Mouse (Mus musculus): ENCODE data around the gene Yipf1. TPM values are rescaled to one million over a fixed set of nuclear protein-coding genes. Genes with fewer than 3 reads are reported as not detected.
"Not testable (repeated sequence)": the region's sequence is repeated elsewhere in the genome, so short reads cannot be mapped to it uniquely, and the experiment has no call there.

Yipf1 gene
- polyA plus RNA-seq, 1 experiment from 2014 or later, result 69.0 TPM

DNA sequence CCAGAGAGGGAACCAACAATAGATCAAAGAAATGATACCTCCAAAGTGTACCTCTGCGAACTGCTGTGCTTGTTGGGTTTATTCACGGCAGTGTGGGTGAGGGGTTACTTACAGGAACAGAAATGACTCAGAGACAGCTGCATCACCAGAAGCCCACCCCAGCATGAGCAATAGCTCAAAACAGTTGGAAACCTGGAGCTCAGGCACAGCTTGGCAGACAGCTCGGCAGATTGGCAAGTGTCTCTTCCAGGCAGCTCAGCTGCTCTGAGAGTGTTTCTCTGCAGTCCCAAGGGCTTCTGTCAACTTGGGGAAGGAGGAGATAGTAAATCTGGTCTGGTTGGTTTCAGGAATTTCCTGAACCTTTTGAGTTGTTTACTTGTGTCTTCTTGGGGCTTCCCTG is 44.3 kb downstream of the Yipf1 start:
- H3K4me1 ChIP-seq (replicated peaks; ENCODE audit: control insufficient read depth, insufficient read depth, low read length), result no peaks in the 10 kb centered on the region
- peaks cover 7% of the 10 kb centered on the region; the same call in 1 of the 2 replicates for H3K36me3 ChIP-seq (replicated peaks; ENCODE audit: control insufficient read depth, insufficient read depth)
- H3K4me2 ChIP-seq (replicated peaks), result no peak overlapping the region
- DNase-seq (ENCODE audit: low spot score), result no peak
- H3K4me3 ChIP-seq (replicated peaks; ENCODE audit: low read length), result no peak overlapping the region
- H3K27ac ChIP-seq, result no peak overlapping the region
- H3K27me3 ChIP-seq (ENCODE audit: control insufficient read depth, insufficient read depth, low read length), result no peaks in the 10 kb centered on the region
- H3K9ac ChIP-seq, result no peak overlapping the region
- ATAC-seq (ENCODE audit: low FRiP score), result no peak
- WGBS, result 80% methylated on average over 3 of the region's 3 CpGs
- H3K9me3 ChIP-seq (ENCODE audit: control insufficient read depth, low read length), result no peaks in the 10 kb centered on the region

DNA sequence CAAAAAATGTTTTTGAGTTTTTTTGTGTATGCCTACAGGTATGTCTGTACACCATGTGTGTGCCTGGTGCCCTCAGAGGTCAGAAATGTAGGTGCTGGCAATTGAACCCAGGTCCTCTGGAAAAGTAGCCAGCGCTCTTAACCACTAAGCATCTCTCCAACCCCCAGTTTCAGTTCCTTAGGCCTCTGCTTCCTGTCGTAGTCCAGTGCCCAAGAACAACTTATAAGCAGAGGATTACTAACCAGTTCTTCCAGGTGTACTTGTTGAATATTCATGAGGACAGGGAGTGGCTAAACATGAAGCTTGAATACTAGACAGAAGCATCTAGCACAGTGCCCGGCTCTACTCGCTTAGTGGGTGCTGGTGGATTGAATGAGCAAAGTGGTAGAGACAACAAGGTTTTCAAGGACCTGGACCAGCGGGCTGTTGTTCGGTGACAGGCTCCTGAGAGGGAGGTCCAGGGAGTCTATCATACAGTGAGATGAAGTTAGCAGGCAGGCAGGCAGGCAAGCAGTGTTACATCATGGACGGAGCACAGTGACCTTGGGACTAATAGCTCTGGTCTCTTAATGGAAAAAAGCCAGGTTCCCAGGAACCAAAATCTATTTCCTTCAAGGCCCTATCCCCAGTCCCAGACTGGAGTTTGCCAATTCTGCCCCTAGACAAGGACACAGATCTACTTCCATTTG is 46.4 kb downstream of the Yipf1 start:
- no peaks in the 10 kb centered on the region for H3K27me3 ChIP-seq (ENCODE audit: control insufficient read depth, insufficient read depth, low read length)
- DNase-seq (ENCODE audit: low spot score) (no peak), ATAC-seq (ENCODE audit: low FRiP score) (no peak)
- H3K4me1 ChIP-seq (replicated peaks; ENCODE audit: control insufficient read depth, insufficient read depth, low read length), result no peaks in the 10 kb centered on the region
- H3K27ac ChIP-seq, result no peak overlapping the region
- 87% methylated on average over 7 of the region's 7 CpGs for WGBS
- no peak overlapping the region for H3K4me3 ChIP-seq (replicated peaks; ENCODE audit: low read length)
- H3K9ac ChIP-seq, result no peak overlapping the region
- no peaks in the 10 kb centered on the region for H3K9me3 ChIP-seq (ENCODE audit: control insufficient read depth, low read length)
- no peak overlapping the region for H3K4me2 ChIP-seq (replicated peaks)
- peaks cover 7% of the 10 kb centered on the region; the same call in 1 of the 2 replicates for H3K36me3 ChIP-seq (replicated peaks; ENCODE audit: control insufficient read depth, insufficient read depth)

- H3K27ac ChIP-seq, result no peak overlapping the region
- no peaks in the 10 kb centered on the region for H3K27me3 ChIP-seq (ENCODE audit: control insufficient read depth, insufficient read depth, low read length)
- no peaks in the 10 kb centered on the region for H3K9me3 ChIP-seq (ENCODE audit: control insufficient read depth, low read length)
- no peaks in the 10 kb centered on the region for H3K4me1 ChIP-seq (replicated peaks; ENCODE audit: control insufficient read depth, insufficient read depth, low read length)
- H3K9ac ChIP-seq, result no peak overlapping the region
- no peak overlapping the region for H3K4me2 ChIP-seq (replicated peaks)
- H3K36me3 ChIP-seq (replicated peaks; ENCODE audit: control insufficient read depth, insufficient read depth), result peaks cover 7% of the 10 kb centered on the region; the same call in 1 of the 2 replicates
- WGBS, result 39% methylated on average over 4 of the region's 4 CpGs
- DNase-seq (ENCODE audit: low spot score) (no peak), ATAC-seq (ENCODE audit: low FRiP score) (no peak)
- H3K4me3 ChIP-seq (replicated peaks; ENCODE audit: low read length), result no peak overlapping the region
Measured at GRCm38 (mm10) chr4:107362755-107363154, 48.6 kb downstream of the Yipf1 start.

- ATAC-seq (ENCODE audit: low FRiP score), result no peak
- 77% methylated on average over 6 of the region's 6 CpGs for WGBS
- no peaks in the 10 kb centered on the region for H3K27me3 ChIP-seq (ENCODE audit: control insufficient read depth, insufficient read depth, low read length)
Measured at GRCm38 (mm10) chr4:107363573-107363972, 49.4 kb downstream of the Yipf1 start.

DNA sequence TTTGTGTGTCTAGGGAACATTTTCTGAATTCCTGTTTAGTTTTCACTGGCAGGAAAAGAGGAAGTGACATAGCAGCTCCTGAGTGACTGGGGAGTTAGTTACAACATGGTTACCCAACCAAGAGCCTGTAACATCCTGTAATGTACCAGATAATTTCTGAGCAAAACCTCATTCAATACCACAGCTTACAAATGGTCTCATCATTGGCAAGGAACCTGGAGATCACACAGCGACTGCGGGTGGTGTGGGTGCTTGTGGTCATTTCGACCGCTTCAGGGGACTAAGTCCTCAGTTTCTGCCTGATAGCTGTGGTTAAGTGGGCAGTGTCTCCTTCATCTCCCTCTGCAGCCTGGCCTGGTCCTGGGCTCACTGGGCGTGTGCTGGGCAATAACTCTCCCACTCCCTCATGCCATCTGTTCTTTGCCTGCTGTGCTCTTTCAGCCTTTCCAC is 50.1 kb downstream of the Yipf1 start:
- Histone ChIP-seq H3K9ac (no peak overlapping the region), H3K4me1 (replicated peaks; ENCODE audit: control insufficient read depth, insufficient read depth, low read length) (peaks cover 7% of the 10 kb centered on the region; the same call in 1 of the 2 replicates), H3K27ac (no peak overlapping the region), H3K36me3 (replicated peaks; ENCODE audit: control insufficient read depth, insufficient read depth) (peaks cover 7% of the 10 kb centered on the region; the same call in 1 of the 2 replicates), H3K9me3 (ENCODE audit: control insufficient read depth, low read length) (no peaks in the 10 kb centered on the region), H3K4me3 (replicated peaks; ENCODE audit: low read length) (no peak overlapping the region), H3K27me3 (ENCODE audit: control insufficient read depth, insufficient read depth, low read length) (no peaks in the 10 kb centered on the region), H3K4me2 (replicated peaks) (no peak overlapping the region)
- DNase-seq (ENCODE audit: low spot score) (no peak), ATAC-seq (ENCODE audit: low FRiP score) (no peak)
- 88% methylated on average over 5 of the region's 5 CpGs for WGBS

More at GRCm38 (mm10) chr4:107363573-107363972, 49.4 kb downstream of the Yipf1 start:
- DNase-seq (ENCODE audit: low spot score), result no peak
- no peaks in the 10 kb centered on the region for H3K9me3 ChIP-seq (ENCODE audit: control insufficient read depth, low read length)
- no peak overlapping the region for H3K9ac ChIP-seq
- no peak overlapping the region for H3K4me2 ChIP-seq (replicated peaks)
- H3K4me3 ChIP-seq (replicated peaks; ENCODE audit: low read length), result no peak overlapping the region
- H3K27ac ChIP-seq, result no peak overlapping the region
- H3K36me3 ChIP-seq (replicated peaks; ENCODE audit: control insufficient read depth, insufficient read depth), result peaks cover 7% of the 10 kb centered on the region; the same call in 1 of the 2 replicates
- peaks cover 4% of the 10 kb centered on the region; the same call in 1 of the 2 replicates for H3K4me1 ChIP-seq (replicated peaks; ENCODE audit: control insufficient read depth, insufficient read depth, low read length)

GRCm38 (mm10) chr4:107366408-107366807 is 52.2 kb downstream of the Yipf1 start:
- H3K4me3 ChIP-seq (replicated peaks; ENCODE audit: low read length); H3K4me2 ChIP-seq (replicated peaks); DNase-seq (ENCODE audit: low spot score); H3K27ac ChIP-seq; H3K4me1 ChIP-seq (replicated peaks; ENCODE audit: control insufficient read depth, insufficient read depth, low read length); ATAC-seq (ENCODE audit: low FRiP score); H3K27me3 ChIP-seq (ENCODE audit: control insufficient read depth, insufficient read depth, low read length); H3K9ac ChIP-seq; H3K9me3 ChIP-seq (ENCODE audit: control insufficient read depth, low read length): not testable (repeated sequence)
- peaks cover 14% of the 10 kb centered on the region for H3K36me3 ChIP-seq (replicated peaks; ENCODE audit: control insufficient read depth, insufficient read depth)

DNA sequence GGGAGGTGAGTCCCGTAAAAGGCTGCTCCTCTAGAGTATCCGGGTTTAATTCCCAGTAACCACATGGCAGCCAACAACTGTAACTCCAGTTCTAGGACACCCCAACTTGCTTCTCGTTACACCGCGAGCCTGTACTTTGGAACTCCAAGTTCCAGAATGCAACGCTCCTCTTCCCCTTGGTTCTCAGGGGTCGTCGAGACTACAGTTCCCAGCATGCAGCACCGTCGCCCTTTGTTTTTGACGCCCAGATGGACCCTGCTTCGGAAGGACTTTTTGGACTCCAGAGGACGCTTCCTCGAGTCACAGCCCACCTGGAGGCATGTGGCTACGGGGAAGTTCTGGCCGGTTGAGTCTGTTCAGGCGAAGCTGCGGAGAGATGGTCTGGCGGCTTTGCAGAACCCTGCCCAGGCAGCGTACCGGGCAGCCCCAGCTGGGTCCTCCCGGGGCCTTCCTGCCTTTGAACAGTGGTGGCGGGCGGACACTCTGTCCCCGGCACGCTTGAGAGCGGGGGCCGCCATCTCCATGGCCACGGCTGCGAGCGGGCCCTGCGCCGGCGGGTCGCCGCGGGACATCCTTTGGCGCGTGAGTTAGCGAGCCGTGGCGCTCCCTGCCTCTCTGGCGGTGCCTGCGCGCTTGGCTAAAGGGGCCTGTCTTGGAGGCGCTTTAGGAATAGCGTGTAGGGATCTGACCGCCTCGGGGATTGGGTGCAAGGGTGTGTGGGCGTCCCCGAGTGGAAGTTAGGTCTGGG is 53.6 kb downstream of the Yipf1 start, which contains the start of gene Ndc1:
Gene Ndc1 (plus strand): TSS at position 218 of the 748 bp plus-strand sequence.
- Histone ChIP-seq H3K4me3 (replicated peaks; ENCODE audit: low read length) (peak within 1 kb of the TSS; percentile 73), H3K36me3 (replicated peaks; ENCODE audit: control insufficient read depth, insufficient read depth) (peaks cover 25% of the 10 kb centered on the region), H3K9me3 (ENCODE audit: control insufficient read depth, low read length) (no peaks in the 10 kb centered on the region), H3K27me3 (ENCODE audit: control insufficient read depth, insufficient read depth, low read length) (no peaks in the 10 kb centered on the region), H3K9ac (peak within 1 kb of the TSS; percentile 78), H3K4me1 (replicated peaks; ENCODE audit: control insufficient read depth, insufficient read depth, low read length) (peaks cover 7% of the 10 kb centered on the region; the same call in 1 of the 2 replicates), H3K27ac (peak within 1 kb of the TSS; percentile 96), H3K4me2 (replicated peaks) (peak within 1 kb of the TSS; percentile 89)
- WGBS, result under 1% methylated on average over 51 of the region's 51 CpGs
- ATAC-seq (ENCODE audit: low FRiP score), result peak; percentile 98
- peak; percentile 90 for DNase-seq (ENCODE audit: low spot score)

- Histone ChIP-seq H3K27ac (no peak overlapping the region), H3K4me1 (replicated peaks; ENCODE audit: control insufficient read depth, insufficient read depth, low read length) (peaks cover 7% of the 10 kb centered on the region; the same call in 1 of the 2 replicates), H3K4me3 (replicated peaks; ENCODE audit: low read length) (no peak overlapping the region), H3K9me3 (ENCODE audit: control insufficient read depth, low read length) (no peaks in the 10 kb centered on the region), H3K4me2 (replicated peaks) (no peak overlapping the region), H3K27me3 (ENCODE audit: control insufficient read depth, insufficient read depth, low read length) (no peaks in the 10 kb centered on the region), H3K36me3 (replicated peaks; ENCODE audit: control insufficient read depth, insufficient read depth) (peaks cover 58% of the 10 kb centered on the region), H3K9ac (no peak overlapping the region)
- 79% methylated on average over 2 of the region's 2 CpGs for WGBS
- DNase-seq (ENCODE audit: low spot score) (no peak), ATAC-seq (ENCODE audit: low FRiP score) (no peak)
Measured at GRCm38 (mm10) chr4:107372304-107372703, 58.1 kb downstream of the Yipf1 start.

- no peaks in the 10 kb centered on the region for H3K4me1 ChIP-seq (replicated peaks; ENCODE audit: control insufficient read depth, insufficient read depth, low read length)
- peaks cover 57% of the 10 kb centered on the region for H3K36me3 ChIP-seq (replicated peaks; ENCODE audit: control insufficient read depth, insufficient read depth)
- WGBS, result 91% methylated on average over 4 of the region's 4 CpGs
Measured at GRCm38 (mm10) chr4:107374677-107375076, 60.5 kb downstream of the Yipf1 start.

More at GRCm38 (mm10) chr4:107374677-107375076, 60.5 kb downstream of the Yipf1 start:
- Histone ChIP-seq H3K9ac (no peak overlapping the region), H3K9me3 (ENCODE audit: control insufficient read depth, low read length) (no peaks in the 10 kb centered on the region), H3K4me3 (replicated peaks; ENCODE audit: low read length) (no peak overlapping the region), H3K27ac (no peak overlapping the region), H3K27me3 (ENCODE audit: control insufficient read depth, insufficient read depth, low read length) (no peaks in the 10 kb centered on the region), H3K4me2 (replicated peaks) (no peak overlapping the region)
- DNase-seq (ENCODE audit: low spot score), result no peak
- ATAC-seq (ENCODE audit: low FRiP score), result no peak

Data from hindbrain, embryonic 14.5 days (tissue).